Mouse (Mus musculus) spleen, adult 2 months (tissue): ENCODE results near the gene Cradd. TPM values are rescaled to one million over a fixed set of nuclear protein-coding genes. Genes with fewer than 3 reads are reported as not detected.
A peak's percentile ranks its signal among the peaks of the same experiment; 100 is the strongest.

Experiments
- DNase-seq, 2 experiments: peaks; one replicate each; pipeline versions ENCODE4 v3.0.0 to v3.0.0-alpha.2; 2012 to 2021; ENCODE audit warnings: low spot score in 2 of 2, low read depth in 1 of 2
- H3K27ac ChIP-seq: fragments of 200-500 bp; 2 replicates; pipeline ENCODE4 v1.5.1; 2012; ENCODE audit warnings: low read length, inconsistent platforms; ENCODE audit not compliant: insufficient read depth
- H3K27me3 ChIP-seq: fragments of 200-500 bp; 2 replicates; pipeline ENCODE4 v1.6.1; 2012; ENCODE audit warnings: mild to moderate bottlenecking, moderate library complexity, low read length, inconsistent platforms; ENCODE audit not compliant: control insufficient read depth, insufficient read depth
- H3K36me3 ChIP-seq: fragments of 200-500 bp; 2 replicates; pipeline ENCODE4 v1.6.1; 2012; ENCODE audit warnings: mild to moderate bottlenecking, low read length, inconsistent platforms; ENCODE audit not compliant: control insufficient read depth, insufficient read depth
- H3K4me1 ChIP-seq: fragments of 200-500 bp; 2 replicates; pipeline ENCODE4 v1.6.1; 2011; ENCODE audit warnings: inconsistent platforms; ENCODE audit not compliant: control insufficient read depth, insufficient read depth, insufficient read length
- H3K4me3 ChIP-seq: fragments of 200-500 bp; 2 replicates; pipeline ENCODE4 v1.5.1; 2011; ENCODE audit warnings: mild to moderate bottlenecking, inconsistent platforms; ENCODE audit not compliant: insufficient read depth, insufficient read length; ENCODE audit errors: extremely low read depth
- CTCF ChIP-seq: fragments of 200-500 bp; IDR thresholded peaks from 2 replicates; pipeline ENCODE4 v1.5.1; 2011; ENCODE audit warnings: mild to moderate bottlenecking, inconsistent platforms; ENCODE audit not compliant: insufficient read depth, insufficient read length, insufficient replicate concordance; ENCODE audit errors: extremely low read depth
- POLR2A ChIP-seq: fragments of 200-500 bp; IDR thresholded peaks from 2 replicates; pipeline ENCODE4 v1.6.1; 2011; ENCODE audit warnings: low read depth, low read length, inconsistent platforms
- WGBS: fragments of 180-500 bp; shearing (Covaris S2); methylation state at CpG from one replicate; pipeline ENCODE4 v1.1.7; 2018; 5-methylcytosine and 5-hydroxymethylcytosine counted together
- polyA plus RNA-seq: library from polyadenylated mRNA; depleted of rRNA; stranded (reverse); fragments of >200 nt; gene quantifications from 2 replicates; pipeline ENCODE4 v1.2.3, GENCODE M21; 2012

Cradd gene
- polyA plus RNA-seq, 1 experiment = 8.2 TPM

DNA sequence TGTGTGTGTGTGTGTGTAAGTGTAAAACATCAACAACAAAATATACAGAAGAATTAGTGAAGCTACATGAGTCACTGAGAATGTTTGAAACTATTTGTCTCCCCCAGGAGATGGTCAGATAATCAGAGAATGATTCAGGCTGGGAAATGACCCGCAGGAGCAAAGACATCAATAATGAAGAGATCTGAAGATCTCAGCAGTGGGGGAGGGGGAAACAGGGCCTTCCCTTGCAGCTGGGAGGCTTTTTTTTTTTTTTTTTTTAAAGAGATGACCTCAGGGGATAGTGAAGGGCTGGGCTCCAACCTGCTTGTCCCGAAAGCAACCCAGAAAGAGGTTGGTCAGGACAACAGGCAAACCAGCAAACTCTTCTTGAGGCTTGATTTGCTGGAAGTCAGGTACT is 38.4 kb upstream of the Cradd start:
- H3K4me3 ChIP-seq = no peak overlapping the region
- no peak for TF ChIP-seq POLR2A
- no peak for TF ChIP-seq CTCF
- no peak for DNase-seq
- WGBS = 69% methylated on average over 2 of the region's 2 CpGs
- no peaks in the 10 kb centered on the region for H3K27me3 ChIP-seq
- no peaks in the 10 kb centered on the region for H3K4me1 ChIP-seq
- no peaks in the 10 kb centered on the region for H3K36me3 ChIP-seq
- no peak overlapping the region for H3K27ac ChIP-seq

DNA sequence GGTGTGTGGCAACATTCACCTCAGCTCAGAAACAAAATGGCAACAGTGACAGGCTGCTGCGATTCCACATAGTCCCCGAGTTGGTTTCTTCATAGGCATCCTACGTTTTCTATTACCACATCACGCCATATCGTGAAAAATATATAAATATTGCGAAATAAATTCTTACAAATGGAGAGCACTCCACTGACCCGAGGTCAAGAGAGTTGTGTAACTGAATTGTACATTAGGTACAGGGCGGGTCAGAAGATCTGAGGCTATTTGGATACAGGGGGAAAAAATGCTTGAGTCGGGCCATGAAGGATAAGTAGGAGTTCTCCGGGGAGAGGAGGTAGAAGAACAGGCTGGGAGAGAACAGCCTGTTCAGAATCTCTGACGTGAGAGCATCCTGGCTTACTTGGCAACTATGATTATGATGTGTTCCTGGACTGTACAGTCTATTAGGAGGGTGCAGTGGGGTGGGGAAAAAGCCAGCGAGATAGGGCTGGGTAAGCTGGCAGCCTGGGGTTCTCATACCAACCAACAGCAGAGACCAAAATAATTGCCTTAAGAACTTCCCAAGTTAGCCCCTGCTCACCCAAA is 37.4 kb upstream of the Cradd start:
- no peaks in the 10 kb centered on the region for H3K36me3 ChIP-seq
- TF ChIP-seq POLR2A (no peak), CTCF (no peak)
- H3K27me3 ChIP-seq = no peaks in the 10 kb centered on the region
- DNase-seq = no peak
- H3K4me3 ChIP-seq = no peak overlapping the region
- no peak overlapping the region for H3K27ac ChIP-seq
- no peaks in the 10 kb centered on the region for H3K4me1 ChIP-seq
- WGBS = 89% methylated on average over 12 of the region's 12 CpGs

DNA sequence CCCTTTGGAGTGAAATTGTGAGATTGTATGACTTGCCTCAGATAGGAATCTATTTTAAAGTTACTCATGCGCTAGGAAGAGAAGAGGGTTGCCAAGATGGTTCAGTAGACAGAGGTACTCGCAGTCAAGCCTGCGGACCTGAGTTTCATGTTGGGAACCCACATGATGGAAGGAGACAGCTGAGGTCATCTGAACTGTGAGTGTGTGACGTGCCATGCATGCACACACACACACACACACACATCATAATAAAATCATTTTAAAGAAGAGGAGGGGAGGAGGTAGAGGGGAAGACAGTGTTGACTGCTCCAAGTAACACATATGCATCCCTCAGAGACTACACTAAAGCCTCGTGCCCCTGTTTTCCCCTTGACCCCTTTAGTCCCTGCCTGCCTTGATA is 36.1 kb upstream of the Cradd start:
- DNase-seq = no peak
- Histone ChIP-seq H3K27me3 (no peaks in the 10 kb centered on the region), H3K4me1 (no peaks in the 10 kb centered on the region), H3K36me3 (no peaks in the 10 kb centered on the region), H3K27ac (no peak overlapping the region), H3K4me3 (no peak overlapping the region)
- 93% methylated on average over 5 of the region's 5 CpGs for WGBS
- no peak for TF ChIP-seq CTCF
- TF ChIP-seq POLR2A = no peak

DNA sequence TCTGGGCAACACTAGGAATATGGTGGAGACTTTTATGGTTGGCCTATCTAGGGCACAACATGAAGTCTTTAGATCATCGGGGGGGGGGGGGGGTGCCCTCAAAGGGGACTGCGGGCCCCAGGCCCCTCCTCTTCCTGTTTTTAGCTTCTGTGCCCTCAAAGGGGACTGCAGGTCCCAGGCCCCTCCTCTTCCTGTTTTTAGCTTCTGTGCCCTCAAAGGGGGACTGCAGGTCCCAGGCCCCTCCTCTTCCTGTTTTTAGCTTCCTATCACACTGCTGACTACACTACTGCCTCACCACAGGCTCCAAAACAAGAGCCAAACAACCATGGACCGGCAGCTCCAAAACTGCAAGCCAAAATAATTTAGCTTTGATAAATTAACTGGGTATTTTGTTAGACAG is 33.8 kb upstream of the Cradd start:
- no peaks in the 10 kb centered on the region for H3K27me3 ChIP-seq
- H3K27ac ChIP-seq = no peak overlapping the region
- 44% methylated on average over 3 of the region's 3 CpGs for WGBS
- H3K36me3 ChIP-seq = no peaks in the 10 kb centered on the region
- DNase-seq = peak in 1 of 2 experiments; percentile 21
- H3K4me3 ChIP-seq = no peak overlapping the region
- TF ChIP-seq CTCF (no peak), POLR2A (no peak)
- H3K4me1 ChIP-seq = no peaks in the 10 kb centered on the region

DNA sequence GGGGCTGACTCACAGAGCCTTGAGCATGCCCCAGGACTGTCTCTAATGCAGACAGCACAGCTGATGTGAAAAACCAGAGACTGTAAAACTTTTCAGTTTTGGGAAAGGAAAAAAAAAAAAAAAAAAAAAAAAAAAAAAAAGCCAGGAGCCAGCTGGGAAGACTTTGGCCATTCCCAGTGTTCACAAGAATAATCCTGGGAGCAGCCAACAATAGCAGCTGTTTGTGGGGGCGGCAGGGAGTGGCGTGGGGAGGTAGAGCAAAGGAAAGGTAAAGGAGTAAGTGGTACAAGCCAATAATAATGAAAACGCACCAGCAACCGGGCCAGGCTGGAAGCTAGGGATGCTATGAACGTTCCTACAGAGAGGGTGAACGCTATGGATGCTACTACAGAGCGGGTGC is 32.8 kb upstream of the Cradd start:
- H3K4me3 ChIP-seq = no peak overlapping the region
- no peaks in the 10 kb centered on the region for H3K36me3 ChIP-seq
- TF ChIP-seq POLR2A (no peak), CTCF (no peak)
- H3K27me3 ChIP-seq = no peaks in the 10 kb centered on the region
- WGBS = 93% methylated on average over 7 of the region's 7 CpGs
- no peaks in the 10 kb centered on the region for H3K4me1 ChIP-seq
- no peak overlapping the region for H3K27ac ChIP-seq
- DNase-seq = no peak

DNA sequence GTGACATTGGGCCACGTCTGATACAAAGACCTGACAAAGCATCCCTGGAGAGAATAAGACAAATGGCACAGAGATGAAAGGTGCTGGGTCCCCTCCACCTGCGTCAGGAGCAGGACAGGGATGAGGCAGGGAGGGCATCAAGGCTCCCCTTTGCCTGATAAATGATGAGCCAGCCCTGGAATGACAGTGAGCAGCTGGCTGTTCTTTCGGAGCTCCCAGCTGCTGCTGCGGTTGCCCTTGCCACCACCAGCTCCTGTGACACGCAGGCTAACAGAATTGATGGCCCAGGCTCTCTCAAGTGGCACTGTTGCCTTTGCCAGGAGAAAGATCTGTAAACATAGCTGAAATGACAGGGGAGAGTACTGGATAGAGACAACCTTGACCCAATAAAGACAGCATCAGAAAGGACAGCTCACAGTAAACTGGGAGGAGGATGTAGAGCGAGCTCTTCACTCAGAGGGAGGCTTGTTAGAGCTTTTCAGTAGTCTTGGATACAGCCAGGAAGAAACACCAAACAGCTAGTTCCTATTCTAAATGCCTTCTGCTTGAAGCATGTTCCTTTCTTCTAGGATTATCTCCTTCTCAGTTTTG is 31.8 kb upstream of the Cradd start:
- DNase-seq = no peak
- Histone ChIP-seq H3K36me3 (no peaks in the 10 kb centered on the region), H3K27ac (no peak overlapping the region), H3K27me3 (no peaks in the 10 kb centered on the region), H3K4me3 (no peak overlapping the region), H3K4me1 (no peaks in the 10 kb centered on the region)
- 84% methylated on average over 6 of the region's 6 CpGs for WGBS
- TF ChIP-seq CTCF (no peak), POLR2A (no peak)

DNA sequence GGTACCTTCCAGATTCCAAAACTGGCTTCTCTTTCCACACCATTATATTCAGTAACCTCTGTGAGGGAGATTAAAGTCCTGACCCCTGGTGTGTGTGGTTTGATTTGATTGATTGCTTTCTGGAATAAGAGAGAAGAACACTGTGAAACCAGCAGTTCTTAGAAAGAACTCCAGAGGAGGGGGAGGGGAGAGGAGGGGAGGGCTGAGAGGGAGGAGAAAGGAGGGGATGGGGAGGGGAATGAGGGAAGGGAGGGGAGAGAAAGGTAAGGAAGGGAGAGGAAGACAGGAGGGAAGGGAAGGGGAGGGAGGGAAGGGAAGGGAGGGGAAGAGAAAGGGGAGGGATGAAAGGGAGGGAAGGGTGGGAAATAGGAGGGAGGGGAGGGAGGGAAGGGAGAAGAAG is 30.7 kb upstream of the Cradd start:
- no peak overlapping the region for H3K27ac ChIP-seq
- H3K36me3 ChIP-seq = no peaks in the 10 kb centered on the region
- H3K4me3 ChIP-seq = no peak overlapping the region
- DNase-seq = no peak
- H3K4me1 ChIP-seq = no peaks in the 10 kb centered on the region
- H3K27me3 ChIP-seq = no peaks in the 10 kb centered on the region
- TF ChIP-seq CTCF (no peak), POLR2A (no peak)
